Mouse (Mus musculus) c-Kit-positive CD71-positive TER-119-positive erythroid progenitor cells, embryonic 14.5 days (primary cell): ENCODE data around the gene 4930548H24Rik.
"Not testable (repeated sequence)": the region's sequence is repeated elsewhere in the genome, so short reads cannot be mapped to it uniquely, and the experiment has no call there.

Source experiments
- DNase-seq: peaks from one replicate; pipeline ENCODE4 v3.0.0-alpha.2; 2013; ENCODE audit warnings: low spot score

4930548H24Rik gene

GRCm38 (mm10) chr5:31485440-31485839 lies at the start of gene 4930548H24Rik:
4930548H24Rik (plus strand) TSS chr5:31485740.
- no peak for DNase-seq

GRCm38 (mm10) chr5:31451336-31451735 lies 34.2 kb upstream of the 4930548H24Rik start:
- peak; percentile 4 for DNase-seq

- peak; percentile 90 for DNase-seq
Observed at GRCm38 (mm10) chr5:31451878-31452561, 33.5 kb upstream of the 4930548H24Rik start, which contains the start of gene Zfp512. Zfp512 (plus strand) TSS chr5:31452431.

GRCm38 (mm10) chr5:31452562-31452878 lies 33.0 kb upstream of the 4930548H24Rik start:
- no peak for DNase-seq

GRCm38 (mm10) chr5:31452886-31453410 lies 32.6 kb upstream of the 4930548H24Rik start:
- DNase-seq = peak; percentile 10

- DNase-seq = no peak
Observed at GRCm38 (mm10) chr5:31467798-31468197, 17.7 kb upstream of the 4930548H24Rik start.

- no peak for DNase-seq
Observed at GRCm38 (mm10) chr5:31469711-31470110, 15.8 kb upstream of the 4930548H24Rik start.

- DNase-seq = no peak
Observed at GRCm38 (mm10) chr5:31470334-31470733, 15.2 kb upstream of the 4930548H24Rik start.

GRCm38 (mm10) chr5:31480536-31480935 lies 5.0 kb upstream of the 4930548H24Rik start:
- DNase-seq = no peak

GRCm38 (mm10) chr5:31487889-31488288 lies 2.3 kb downstream of the 4930548H24Rik start:
- no peak for DNase-seq

- DNase-seq = no peak
Observed at GRCm38 (mm10) chr5:31489116-31489769, 3.7 kb downstream of the 4930548H24Rik start.

GRCm38 (mm10) chr5:31492031-31492430 lies 6.5 kb downstream of the 4930548H24Rik start:
- DNase-seq = no peak

- DNase-seq = peak; percentile 88
Observed at GRCm38 (mm10) chr5:31494513-31495297, 9.2 kb downstream of the 4930548H24Rik start, which contains the start of gene Gpn1. Gpn1 (plus strand) TSS chr5:31494741.

GRCm38 (mm10) chr5:31504843-31505242 lies 19.3 kb downstream of the 4930548H24Rik start:
- DNase-seq = no peak

GRCm38 (mm10) chr5:31512481-31512880 lies 26.9 kb downstream of the 4930548H24Rik start:
- DNase-seq = no peak

GRCm38 (mm10) chr5:31520556-31520955 lies 35.0 kb downstream of the 4930548H24Rik start:
- DNase-seq = no peak

GRCm38 (mm10) chr5:31526354-31527116 lies 41.0 kb downstream of the 4930548H24Rik start, which contains the start of gene Slc4a1ap:
Slc4a1ap (plus strand) TSS chr5:31526995.
- peak; percentile 82 for DNase-seq

GRCm38 (mm10) chr5:31527117-31527680 lies 41.7 kb downstream of the 4930548H24Rik start:
- no peak for DNase-seq

GRCm38 (mm10) chr5:31527707-31528106 lies 42.2 kb downstream of the 4930548H24Rik start, which contains the start of gene Supt7l:
Supt7l (minus strand) TSS chr5:31527807.
- not testable (repeated sequence) for DNase-seq

- DNase-seq = peak; percentile 32
Observed at GRCm38 (mm10) chr5:31528560-31528959, 43.0 kb downstream of the 4930548H24Rik start.

- DNase-seq = no peak
Observed at GRCm38 (mm10) chr5:31535228-31535627, 49.7 kb downstream of the 4930548H24Rik start.
